Mouse (Mus musculus) adrenal gland, postnatal 36 days (tissue): ENCODE measurements at regions not wholly inside any gene's neighbourhood (a gene's known extent, or its start where the extent isn't known, plus 50 kb on each side); places are given as distances from the start of the nearest gene placed in this dataset.

Source experiments
- DNase-seq, 2 experiments: peaks; one replicate each; pipeline ENCODE4 v3.0.0; 2021; ENCODE audit warnings: mixed read lengths in 1 of 2

GRCm38 (mm10) chr1:119256769-119257168 lies 165.3 kb downstream of the Inhbb start:
- peak in 1 of 2 experiments; percentile 62 for DNase-seq

GRCm38 (mm10) chr1:119256097-119256473 lies 166.0 kb downstream of the Inhbb start:
- no peak for DNase-seq

GRCm38 (mm10) chr1:119255386-119256096 lies 166.5 kb downstream of the Inhbb start:
- no peak for DNase-seq

- no peak for DNase-seq
Observed at GRCm38 (mm10) chr1:119254928-119255327, 167.1 kb downstream of the Inhbb start.

- peak; percentile 27 to 54 for DNase-seq
Observed at GRCm38 (mm10) chr1:119253371-119253851, 168.6 kb downstream of the Inhbb start.

- no peak for DNase-seq
Observed at GRCm38 (mm10) chr1:119252403-119252802, 169.6 kb downstream of the Inhbb start.

GRCm38 (mm10) chr1:119251741-119252140 lies 170.3 kb downstream of the Inhbb start:
- DNase-seq = peak; percentile 42 to 45

- DNase-seq = no peak
Observed at GRCm38 (mm10) chr1:119248776-119249495, 173.1 kb downstream of the Inhbb start.

- no peak for DNase-seq
Observed at GRCm38 (mm10) chr1:119247117-119247516, 174.9 kb downstream of the Inhbb start.

- peak; percentile 10 to 11 for DNase-seq
Observed at GRCm38 (mm10) chr1:119238463-119238862, 183.6 kb downstream of the Inhbb start.

- DNase-seq = no peak
Observed at GRCm38 (mm10) chr1:119236787-119237186, 183.4 kb upstream of the Gli2 start.

GRCm38 (mm10) chr1:119234449-119234848 lies 181.0 kb upstream of the Gli2 start:
- DNase-seq = peak; percentile 72 to 82

- no peak for DNase-seq
Observed at GRCm38 (mm10) chr1:119226996-119227395, 173.6 kb upstream of the Gli2 start.

GRCm38 (mm10) chr1:119223876-119224275 lies 170.5 kb upstream of the Gli2 start:
- DNase-seq = no peak

- no peak for DNase-seq
Observed at GRCm38 (mm10) chr1:119221901-119222300, 168.5 kb upstream of the Gli2 start.

GRCm38 (mm10) chr1:119221012-119221411 lies 167.6 kb upstream of the Gli2 start:
- DNase-seq = no peak

GRCm38 (mm10) chr1:119219817-119220216 lies 166.4 kb upstream of the Gli2 start:
- DNase-seq = peak; percentile 60 to 69

GRCm38 (mm10) chr1:119217387-119217786 lies 164.0 kb upstream of the Gli2 start:
- DNase-seq = no peak

GRCm38 (mm10) chr1:119209607-119210007 lies 156.2 kb upstream of the Gli2 start:
- DNase-seq = peak; percentile 39 to 68

- no peak for DNase-seq
Observed at GRCm38 (mm10) chr1:119202456-119202855, 149.0 kb upstream of the Gli2 start.

GRCm38 (mm10) chr1:119197415-119197700 lies 143.9 kb upstream of the Gli2 start:
- DNase-seq = peak; percentile 84 to 85

GRCm38 (mm10) chr1:119196674-119197414 lies 143.4 kb upstream of the Gli2 start:
- DNase-seq = no peak

- no peak for DNase-seq
Observed at GRCm38 (mm10) chr1:119194533-119194932, 141.1 kb upstream of the Gli2 start.
